Mouse (Mus musculus): ENCODE results near the gene Sqor. TPM values are rescaled to one million over a fixed set of nuclear protein-coding genes. Genes with fewer than 3 reads are reported as not detected.
A peak's percentile ranks its signal among the peaks of the same experiment; 100 is the strongest.

Sqor gene
- total RNA-seq (2021), result 10 to 100 TPM; 80.0 to 89.7 TPM
- polyA plus RNA-seq (2012; rRNA removed), result 48.4 and 55.7 TPM in 2 replicates
- long read RNA-seq, transcript Sqor-201 (10 exons, 1,804 nt), result major isoform, 61 of 69 reads
- long read RNA-seq, partial matches to known transcripts, result 2 of 69 reads
- long read RNA-seq, other reads (novel, unspliced or antisense), result 6 of 69 reads

GRCm38 (mm10) chr2:122765071-122765793, at the start of gene Sqor:
Gene Sqor (plus strand): TSS chr2:122765237.
- peak; percentile 93 for DNase-seq

GRCm38 (mm10) chr2:122716301-122716842, 48.7 kb upstream of the Sqor start:
- no peak for DNase-seq

DNA sequence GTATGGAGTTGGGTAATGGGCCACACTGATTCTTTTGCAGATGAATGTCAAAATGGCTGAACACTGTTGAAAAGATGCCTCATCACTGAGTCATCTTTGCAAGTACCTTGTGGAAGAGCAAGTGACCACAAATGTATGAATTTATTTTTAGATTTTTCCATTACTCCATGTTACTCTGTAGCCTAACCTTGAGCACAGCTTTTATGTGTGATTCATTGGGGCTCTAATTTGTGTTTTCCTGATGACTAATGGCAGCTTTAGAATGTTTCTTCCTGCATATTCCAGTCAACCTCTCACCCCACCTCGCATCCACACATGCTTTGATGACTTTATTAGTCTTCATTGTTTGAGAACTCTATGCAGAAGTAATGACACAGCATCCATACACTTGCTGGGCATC, 45.8 kb upstream of the Sqor start:
- peak; percentile 42 for DNase-seq

- no peak for DNase-seq
Observed at GRCm38 (mm10) chr2:122720564-122720963, 44.5 kb upstream of the Sqor start.

- peak; percentile 40 for DNase-seq
Observed at GRCm38 (mm10) chr2:122725604-122726003, 39.4 kb upstream of the Sqor start.

- DNase-seq, result peak; percentile 36
Observed at GRCm38 (mm10) chr2:122731456-122731855, 33.6 kb upstream of the Sqor start.

DNA sequence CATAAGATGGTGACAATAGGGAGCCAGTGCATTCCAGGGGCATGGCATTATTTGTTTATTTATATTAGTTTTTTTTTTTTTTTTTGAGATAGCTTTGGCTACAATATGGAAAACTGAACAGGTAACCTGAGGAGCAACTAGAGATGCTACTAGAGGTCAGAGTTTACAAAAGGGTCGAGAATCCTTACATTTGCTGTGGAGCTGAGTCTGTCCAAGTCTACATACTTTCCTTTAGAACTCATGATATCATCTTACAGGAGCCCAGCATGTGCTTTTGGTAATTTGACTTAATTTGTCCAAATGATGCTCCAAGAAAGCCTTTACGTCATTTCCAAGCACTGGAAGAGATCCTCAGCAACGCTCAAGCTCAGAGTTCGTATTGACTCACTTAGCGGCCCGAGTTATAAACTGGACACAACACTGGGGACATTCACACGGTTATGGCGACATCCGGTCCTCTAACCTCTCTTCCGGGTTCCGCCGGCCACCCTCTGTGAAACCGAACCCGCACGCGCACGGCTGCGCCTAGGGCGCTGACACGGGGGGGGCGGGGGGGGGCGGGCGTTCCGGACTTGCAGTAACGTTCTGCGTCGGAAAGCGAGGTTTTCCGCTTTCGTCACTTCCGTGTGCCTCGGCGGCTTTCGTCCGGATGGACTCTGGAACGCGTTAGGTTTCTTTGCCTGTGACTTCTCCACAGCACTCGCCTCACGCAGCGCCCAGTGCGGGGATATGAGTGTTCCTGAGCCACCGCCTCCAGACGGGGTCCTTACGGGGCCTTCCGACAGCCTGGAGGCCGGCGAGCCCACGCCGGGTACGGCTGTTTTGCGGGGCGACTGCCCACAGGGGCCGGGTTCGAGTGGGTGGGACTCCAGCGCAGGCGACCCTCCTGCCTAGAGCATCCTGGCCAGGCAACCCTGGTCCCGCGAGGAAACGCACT, 26.9 kb upstream of the Sqor start, which contains the start of gene Bloc1s6:
Gene Bloc1s6, plus strand, starts transcription at position 610 of the 937 bp plus-strand sequence.
- DNase-seq, result peak; percentile 89

DNA sequence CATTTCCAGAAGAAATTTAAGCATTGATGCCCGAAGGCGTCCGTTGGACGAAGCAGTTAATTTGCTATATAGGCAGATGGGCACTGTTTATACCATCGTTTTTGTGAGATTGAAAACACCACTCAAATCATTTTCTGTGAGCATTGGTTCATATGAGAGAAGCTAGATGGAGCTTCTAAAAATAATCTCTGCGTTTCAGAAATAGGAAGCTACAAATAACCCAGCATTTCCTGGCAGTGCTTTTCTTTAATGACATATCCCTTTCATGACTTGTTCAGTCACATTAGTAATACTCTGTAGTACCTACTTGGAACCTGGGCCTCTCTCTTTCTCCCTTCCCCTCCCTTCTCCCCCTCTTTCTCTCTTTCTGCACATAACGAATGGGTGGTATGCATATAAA, 26.0 kb upstream of the Sqor start:
- no peak for DNase-seq

DNA sequence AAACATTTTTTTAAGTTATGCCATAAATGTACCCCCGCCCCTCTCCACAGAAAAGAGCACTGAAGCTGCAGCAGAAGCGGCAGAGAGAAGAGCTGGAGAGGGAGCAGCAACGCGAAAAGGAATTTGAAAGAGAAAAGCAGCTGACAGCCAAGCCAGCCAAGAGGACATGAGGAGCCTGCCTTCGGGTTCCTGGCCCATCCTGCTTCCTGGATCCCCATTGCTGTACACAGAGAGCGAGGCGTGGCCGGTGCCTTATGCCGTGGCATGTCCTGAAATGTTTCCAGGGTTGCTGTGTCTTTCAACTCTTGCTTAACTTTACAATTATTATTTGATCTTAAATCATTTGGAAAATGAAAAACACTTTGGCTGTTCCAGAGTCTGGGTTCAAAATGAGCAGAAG, 18.6 kb upstream of the Sqor start:
- no peak for DNase-seq

DNA sequence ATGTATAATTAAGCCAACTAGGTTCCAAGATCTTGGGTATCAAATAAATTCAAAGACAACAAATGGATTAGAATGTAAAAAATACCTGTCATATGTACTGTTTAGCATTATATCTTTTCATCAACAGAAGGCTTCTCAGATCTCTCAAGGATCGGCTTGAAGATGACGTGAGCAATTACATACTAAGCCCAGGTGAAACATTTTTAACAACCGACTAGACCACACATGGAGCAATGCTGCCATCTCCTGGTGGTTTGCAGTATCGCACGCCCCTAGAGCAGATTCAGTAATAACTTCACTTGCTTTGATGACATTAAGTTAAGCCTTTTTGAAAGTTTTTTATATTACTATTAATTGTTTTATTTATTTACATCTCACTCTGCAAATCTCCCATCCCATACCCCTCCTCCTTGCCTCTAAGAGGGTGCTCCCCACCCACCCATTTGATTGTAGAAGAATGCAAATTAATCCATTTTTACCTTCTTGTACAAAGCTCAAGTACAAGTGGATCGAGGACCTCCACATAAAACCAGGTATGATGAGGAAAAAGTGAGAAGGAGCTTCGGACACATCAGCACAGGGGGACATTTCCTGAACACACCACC, 11.2 kb upstream of the Sqor start:
- DNase-seq, result peak; percentile 43

DNA sequence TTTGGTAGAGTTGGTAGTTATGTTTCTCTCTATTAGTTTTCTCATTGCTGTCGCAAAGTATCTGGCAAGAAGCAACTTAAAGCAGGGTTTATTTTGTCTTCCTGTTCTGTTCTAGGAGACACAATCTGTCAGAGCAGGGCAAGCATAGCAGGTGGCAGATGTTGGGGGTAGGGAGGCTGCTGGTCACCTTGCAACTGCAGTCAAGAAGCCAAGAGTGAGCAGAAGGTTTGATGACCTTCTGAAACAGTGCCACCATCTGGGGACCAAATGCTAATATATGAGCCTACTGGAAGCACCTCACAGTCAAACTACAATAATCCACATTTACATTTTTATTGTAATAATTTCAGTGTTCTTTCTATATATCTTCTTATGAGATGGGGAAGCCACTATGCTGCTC, 5.2 kb upstream of the Sqor start:
- DNase-seq, result no peak

- no peak for DNase-seq
Observed at GRCm38 (mm10) chr2:122762991-122763390, 2.0 kb upstream of the Sqor start.

GRCm38 (mm10) chr2:122764526-122764925, 511 bp upstream of the Sqor start:
- no peak for DNase-seq

DNA sequence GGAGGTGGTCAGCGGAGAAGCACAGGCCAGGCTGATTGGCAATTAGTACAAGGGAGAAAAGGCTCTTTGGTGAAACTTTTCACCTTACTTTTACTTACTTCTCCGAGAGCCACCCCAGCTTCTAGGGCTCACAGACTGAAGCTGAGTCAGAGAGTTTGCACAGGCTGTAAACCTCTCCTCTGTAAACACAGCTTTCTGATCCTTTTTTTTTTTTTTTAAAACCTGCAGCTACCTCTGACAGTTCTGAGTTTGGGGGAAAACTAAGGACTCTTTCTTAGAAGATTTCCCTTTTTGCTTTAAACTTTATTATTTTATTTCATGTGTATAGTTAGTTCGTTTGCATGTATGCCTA, 733 bp downstream of the Sqor start:
- no peak for DNase-seq

DNA sequence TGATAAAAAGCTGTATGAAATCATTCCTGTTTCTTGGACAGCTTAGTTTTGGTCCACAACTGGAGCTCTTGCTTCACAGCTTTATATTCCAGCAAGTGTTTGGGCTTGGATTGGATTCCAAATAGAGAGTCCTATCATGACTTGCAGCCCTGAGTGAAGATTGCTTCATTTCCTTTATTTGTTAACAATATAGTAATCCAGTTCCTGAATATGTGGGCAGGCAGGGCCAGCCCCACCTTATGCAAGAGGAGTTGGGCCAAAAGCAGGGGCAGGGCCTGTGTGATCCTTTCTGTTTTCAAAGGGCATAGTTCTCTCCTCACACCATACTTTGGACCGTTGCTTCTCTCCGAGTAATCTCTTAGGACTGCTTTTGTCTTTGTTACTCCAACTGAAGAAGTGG, 6.0 kb downstream of the Sqor start:
- peak; percentile 33 for DNase-seq

- no peak for DNase-seq
Observed at GRCm38 (mm10) chr2:122772899-122773298, 7.9 kb downstream of the Sqor start.

GRCm38 (mm10) chr2:122775491-122775890, 10.5 kb downstream of the Sqor start:
- no peak for DNase-seq

DNA sequence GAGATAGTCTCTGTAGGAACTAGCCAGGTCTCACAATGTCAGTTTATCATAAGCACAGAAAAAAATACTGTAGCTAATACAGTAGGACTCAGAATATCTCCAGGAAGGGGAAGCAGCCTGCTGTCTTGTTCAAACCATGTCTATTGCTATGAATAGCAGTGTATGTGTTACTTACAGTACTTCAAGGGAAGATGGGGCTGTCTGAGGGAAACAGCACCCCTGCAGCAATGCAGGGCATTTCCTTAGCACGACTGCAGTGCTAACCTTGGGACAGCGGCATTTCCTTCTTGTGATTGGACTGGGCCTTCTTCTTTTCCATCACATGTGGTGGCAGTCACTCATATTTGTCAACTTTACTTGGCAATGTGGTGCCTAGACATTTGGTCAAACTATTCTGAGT, 11.8 kb downstream of the Sqor start:
- no peak for DNase-seq

DNA sequence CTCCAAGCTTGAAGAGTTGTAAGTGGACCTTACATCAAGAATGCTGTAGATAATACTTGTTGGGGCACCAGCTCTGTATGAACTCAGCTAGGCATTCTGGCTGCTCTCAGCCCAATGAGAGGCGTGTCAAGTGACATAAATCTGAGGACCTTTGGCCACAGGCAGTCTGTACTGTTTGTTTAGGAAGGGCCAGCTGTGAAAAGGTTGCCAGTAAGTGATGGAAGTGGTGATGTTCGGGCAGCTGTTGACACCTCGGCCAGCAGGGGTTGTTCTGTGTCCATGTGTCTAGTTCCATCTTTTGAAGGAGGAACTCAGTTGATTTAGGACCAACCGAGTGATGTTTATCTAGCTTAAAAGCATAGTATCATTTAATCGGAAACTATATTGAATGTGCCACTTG, 14.9 kb downstream of the Sqor start:
- no peak for DNase-seq

DNA sequence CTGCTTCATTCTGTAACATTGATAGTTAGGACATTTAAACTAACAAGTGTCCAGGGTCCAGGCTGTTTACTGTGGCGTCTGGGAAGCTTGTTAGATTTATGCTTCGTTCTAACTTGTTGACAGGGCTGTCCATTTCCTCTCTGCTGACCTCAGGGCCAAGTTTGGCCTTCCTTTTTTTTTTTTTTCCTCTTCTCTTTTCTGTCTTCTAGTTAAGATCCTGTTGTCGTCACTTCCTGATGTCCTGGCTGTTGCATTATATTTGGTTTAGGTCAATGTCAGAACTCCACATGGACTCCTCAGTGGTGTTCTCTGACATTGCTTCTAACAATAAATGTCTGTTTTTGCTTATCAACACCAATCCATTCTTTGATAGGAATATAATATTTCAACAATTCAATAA, 15.4 kb downstream of the Sqor start:
- no peak for DNase-seq

GRCm38 (mm10) chr2:122781590-122782356, 16.7 kb downstream of the Sqor start:
- DNase-seq, result no peak

All from adrenal gland, adult 2 months (tissue).